Mouse (Mus musculus) small intestine, adult 2 months (tissue): ENCODE results near the gene Krt76.

Experiments
- CTCF ChIP-seq: fragments of 200-500 bp; IDR thresholded peaks from 2 replicates; pipeline ENCODE4 v1.5.1; 2012; ENCODE audit warnings: low read depth, mild to moderate bottlenecking, control low read depth, inconsistent platforms, low read length, moderate library complexity, mixed read lengths; ENCODE audit not compliant: insufficient replicate concordance, insufficient read length; ENCODE audit errors: extremely low read depth
- POLR2A ChIP-seq: fragments of 200-500 bp; IDR thresholded peaks from 2 replicates; pipeline ENCODE4 v1.6.1; 2012; ENCODE audit warnings: low read depth, mild to moderate bottlenecking, control low read depth, inconsistent platforms, low read length, moderate library complexity

- TF ChIP-seq CTCF (no peak), POLR2A (no peak)
Observed at GRCm38 (mm10) chr15:101879776-101880175, 12.9 kb downstream of the Krt76 start.
